Mouse (Mus musculus): ENCODE measurements around the gene Cdh3.

DNA sequence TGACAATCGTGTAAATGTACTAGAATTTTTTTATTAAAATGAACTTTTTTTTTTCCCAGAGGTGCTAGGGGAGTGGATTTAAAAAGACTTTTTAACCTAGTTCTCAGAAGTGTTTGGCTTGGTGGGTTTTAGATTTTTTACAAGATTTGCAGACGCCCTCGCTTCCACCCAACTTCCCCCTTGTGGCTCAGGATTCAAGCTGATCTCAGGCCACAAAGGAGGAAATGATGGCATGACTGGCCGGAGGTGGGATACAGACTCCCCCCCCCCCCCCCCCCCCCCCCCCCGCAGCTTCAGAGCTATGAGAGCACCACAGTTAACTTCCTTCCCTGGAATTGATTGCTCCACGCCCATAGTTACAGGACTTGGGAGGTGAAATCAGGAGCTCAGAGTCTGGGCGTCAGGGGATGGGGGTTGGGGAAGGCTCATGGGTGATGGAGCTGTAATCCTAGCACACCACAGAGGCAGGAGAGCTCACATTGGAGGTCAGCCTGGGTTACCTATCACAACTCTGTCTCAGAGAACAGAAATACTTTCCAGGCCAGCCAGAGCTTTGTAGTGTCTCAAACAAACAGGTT lies 45.5 kb downstream of the Cdh3 start:
- TF ChIP-seq POLR2A (IDR thresholded peaks at IDR 0.05; ENCODE audit: low read depth, low read length) (no peak), CTCF (IDR thresholded peaks at IDR 0.05; ENCODE audit: extremely low read depth, insufficient read length, insufficient replicate concordance, low read depth, low read length) (no peak)

Data from small intestine, adult 2 months (tissue).